ENCODE assay signal across 24 mouse cellular contexts in the genomic region with DNA sequence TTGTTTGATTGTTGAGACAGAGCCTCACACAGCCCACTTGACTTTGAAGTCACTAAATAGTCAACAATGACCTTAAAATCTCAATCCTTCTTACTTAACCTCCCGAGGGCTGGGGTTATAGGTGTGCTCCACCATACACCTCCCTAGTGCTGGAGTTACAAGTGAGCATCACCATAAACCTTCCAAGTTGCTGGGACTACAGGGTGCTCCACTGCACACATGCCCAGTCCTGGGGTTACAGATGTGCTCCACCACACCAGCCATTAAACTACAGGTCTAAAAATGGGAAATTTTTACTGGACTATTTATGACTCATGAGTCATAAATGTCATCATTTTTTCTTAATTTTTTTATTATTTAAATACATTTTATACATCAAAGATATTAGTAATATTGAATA. TPM values are rescaled to one million over a fixed set of nuclear protein-coding genes. Genes with fewer than 3 reads are reported as not detected.
"Had no signal": no experiment of that assay in that cellular context is flagged by ENCODE, and none has a peak within 500 bp of the region (broad histone marks: within the 10 kb centered on the region; RNA-seq: fewer than 3 reads in every experiment).

No protein-coding gene starts in this region.

- H3K4me2 ChIP-seq: heart, embryonic 12.5 days; hindbrain, embryonic 12.5 days; hindbrain, embryonic 14.5 days; limb, embryonic 12.5 days; liver, embryonic 11.5 days had no signal

- H3K36me3 ChIP-seq: heart, embryonic 12.5 days; hindbrain, embryonic 10.5 days; hindbrain, embryonic 12.5 days; limb, embryonic 10.5 days; limb, embryonic 12.5 days had no signal

- H3K9me3 ChIP-seq: heart, embryonic 12.5 days; hindbrain, embryonic 10.5 days; hindbrain, embryonic 12.5 days; limb, embryonic 10.5 days; limb, embryonic 12.5 days had no signal

- H3K27ac ChIP-seq: gastrocnemius, adult 2 months; hindbrain, embryonic 10.5 days; hindbrain, embryonic 12.5 days; hindbrain, embryonic 14.5 days; layer of hippocampus, adult 2 months; left cerebral cortex, adult 2 months; limb, embryonic 10.5 days; limb, embryonic 12.5 days had no signal

- DNase-seq: gastrocnemius, adult 2 months; gastrocnemius, postnatal 10 days; gastrocnemius, postnatal 25 days; heart, postnatal 10 days; heart, postnatal 4 days; kidney, adult 18-20 months; kidney, adult 8-10 months; kidney, postnatal 10 days; kidney, postnatal 25 days; kidney, postnatal 4 days; liver had no signal

- H3K4me3 ChIP-seq: gastrocnemius, adult 2 months; heart, embryonic 12.5 days; hindbrain, embryonic 10.5 days; hindbrain, embryonic 12.5 days; layer of hippocampus, adult 2 months; left cerebral cortex, adult 2 months; limb, embryonic 10.5 days; limb, embryonic 12.5 days had no signal

- H3K9ac ChIP-seq: heart, embryonic 12.5 days; hindbrain, embryonic 12.5 days; hindbrain, embryonic 14.5 days; limb, embryonic 12.5 days had no signal

- H3K27me3 ChIP-seq: heart, embryonic 12.5 days; hindbrain, embryonic 12.5 days; limb, embryonic 12.5 days had no signal

- ATAC-seq: hindbrain, embryonic 16.5 days; inflammation-experienced regulatory T-cells, adult 6 months; intestine, postnatal 0 days had no signal

RNA-seq across cellular contexts. Expression of gene Usp35, which starts 34.1 kb away (rescaled TPM):
- total RNA-seq: granulocyte monocyte progenitor cell, adult 5-6 weeks had no signal

RNA-seq across cellular contexts. Expression of gene Thrsp, which starts 51.6 kb away (rescaled TPM):
- total RNA-seq: granulocyte monocyte progenitor cell, adult 5-6 weeks had no signal
